Mouse (Mus musculus) embryonic fibroblast, embryonic 13.5 days (primary cell): ENCODE measurements around the gene Tiam1.

Experiments used
- CTCF ChIP-seq: IDR thresholded peaks from 2 replicates; pipeline ENCODE4 v1.5.1; 2011; ENCODE audit warnings: mild to moderate bottlenecking, control low read depth, low read length, moderate library complexity, borderline replicate concordance; ENCODE audit not compliant: insufficient read depth
- POLR2A ChIP-seq: IDR thresholded peaks from 2 replicates; pipeline ENCODE4 v1.6.1; 2011; ENCODE audit warnings: low read depth, mild to moderate bottlenecking, control low read depth, low read length, moderate library complexity

- TF ChIP-seq POLR2A (no peak), CTCF (no peak)
Measured at GRCm38 (mm10) chr16:89944604-89945283, 198.8 kb downstream of the Tiam1 start.
